Mouse (Mus musculus) right cerebral cortex, adult 18-20 months (tissue): Measurements from ENCODE around the gene Glyatl3.

Experiments
- DNase-seq: peaks from one replicate; pipeline ENCODE4 v3.0.0; 2022; ENCODE audit warnings: mixed read lengths

The Glyatl3 gene

GRCm38 (mm10) chr17:40914250-40914649, at the start of gene Glyatl3:
TSS of gene Glyatl3 (minus strand) at chr17:40914350.
- no peak for DNase-seq

- DNase-seq: no peak
Measured at GRCm38 (mm10) chr17:40948518-40948917, 34.4 kb upstream of the Glyatl3 start.

GRCm38 (mm10) chr17:40934420-40935231, 20.5 kb upstream of the Glyatl3 start, which contains the start of the genes Mut and Cenpq:
TSS of gene Mut (plus strand) at chr17:40934685.
TSS of gene Cenpq (minus strand) at chr17:40935047.
- peak; percentile 100 for DNase-seq

- no peak for DNase-seq
Measured at GRCm38 (mm10) chr17:40933985-40934384, 19.8 kb upstream of the Glyatl3 start.

- no peak for DNase-seq
Measured at GRCm38 (mm10) chr17:40915499-40915898, 1.3 kb upstream of the Glyatl3 start.

- DNase-seq: no peak
Measured at GRCm38 (mm10) chr17:40904721-40905154, 9.4 kb downstream of the Glyatl3 start.

DNA sequence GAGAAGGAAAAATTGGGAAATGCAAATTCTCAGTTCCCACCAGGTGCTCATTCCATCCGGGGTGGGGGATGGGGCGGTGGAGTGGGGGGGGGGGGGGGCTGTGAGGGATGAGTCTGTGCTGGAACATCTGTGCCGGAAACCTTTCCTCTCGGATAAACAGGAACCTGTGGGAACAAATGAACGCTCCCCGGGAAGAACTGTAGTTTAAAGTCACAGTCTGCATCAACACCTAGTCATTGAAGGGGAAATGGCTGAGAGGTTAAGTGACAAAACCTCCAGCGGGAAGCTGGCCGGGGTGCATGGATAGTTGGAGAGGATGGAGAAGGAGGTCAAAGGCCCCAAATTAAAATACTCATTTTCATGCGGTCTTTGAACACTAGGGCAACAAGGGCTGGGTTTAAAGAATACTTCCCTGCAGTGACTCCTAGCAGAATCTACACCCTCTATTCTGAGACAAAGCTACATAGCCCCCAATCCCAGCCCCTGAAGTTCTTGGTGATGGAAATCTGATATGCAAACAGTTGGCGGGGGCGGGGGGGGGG, 10.0 kb downstream of the Glyatl3 start:
- DNase-seq: no peak

GRCm38 (mm10) chr17:40903345-40903744, 10.8 kb downstream of the Glyatl3 start:
- DNase-seq: no peak

DNA sequence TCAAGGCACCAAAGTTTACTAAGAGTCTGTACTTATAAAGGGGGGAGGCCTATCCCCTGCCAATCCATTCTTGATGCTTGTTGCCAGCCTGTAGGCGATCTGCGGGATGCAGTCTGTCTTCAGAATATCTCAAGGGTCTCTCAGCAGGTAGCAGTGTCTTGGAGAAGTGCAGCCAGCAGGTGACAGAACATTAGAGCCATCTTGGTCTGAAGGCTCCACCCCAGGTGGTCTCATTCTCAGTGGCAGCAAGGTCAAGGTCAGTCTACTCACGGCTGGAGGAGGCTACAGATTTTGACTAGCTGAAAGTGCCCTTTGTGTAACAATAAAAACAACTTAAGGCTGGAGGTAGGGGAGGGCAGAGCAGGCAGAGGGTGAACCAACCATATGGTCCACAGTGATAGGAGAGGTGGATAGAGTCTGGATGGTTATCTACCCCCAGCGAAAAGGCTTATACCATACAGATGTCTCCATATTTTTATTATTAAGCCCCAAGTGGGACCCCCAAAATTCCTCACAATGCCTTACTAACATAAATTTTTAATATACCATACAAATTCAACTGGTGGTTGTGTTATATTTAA, 14.3 kb downstream of the Glyatl3 start:
- DNase-seq: no peak

DNA sequence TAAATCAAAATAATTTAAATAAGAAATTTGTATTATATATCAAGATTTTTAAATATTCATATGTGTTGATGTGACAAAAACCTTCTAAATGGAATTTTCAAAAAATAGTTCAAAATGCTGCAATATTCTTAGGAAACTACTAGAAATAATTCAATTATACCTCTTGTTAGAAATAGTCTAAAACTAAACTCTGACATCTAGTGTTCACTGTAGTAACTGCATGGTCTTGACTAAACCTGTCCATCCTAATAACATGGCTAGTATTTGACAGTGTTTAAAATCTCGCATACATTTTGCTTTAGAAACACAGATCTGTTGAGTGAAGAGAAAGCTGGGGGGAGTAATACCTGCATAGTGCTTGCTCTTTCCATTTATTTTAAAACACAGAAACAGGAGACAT, 17.3 kb downstream of the Glyatl3 start:
- no peak for DNase-seq

DNA sequence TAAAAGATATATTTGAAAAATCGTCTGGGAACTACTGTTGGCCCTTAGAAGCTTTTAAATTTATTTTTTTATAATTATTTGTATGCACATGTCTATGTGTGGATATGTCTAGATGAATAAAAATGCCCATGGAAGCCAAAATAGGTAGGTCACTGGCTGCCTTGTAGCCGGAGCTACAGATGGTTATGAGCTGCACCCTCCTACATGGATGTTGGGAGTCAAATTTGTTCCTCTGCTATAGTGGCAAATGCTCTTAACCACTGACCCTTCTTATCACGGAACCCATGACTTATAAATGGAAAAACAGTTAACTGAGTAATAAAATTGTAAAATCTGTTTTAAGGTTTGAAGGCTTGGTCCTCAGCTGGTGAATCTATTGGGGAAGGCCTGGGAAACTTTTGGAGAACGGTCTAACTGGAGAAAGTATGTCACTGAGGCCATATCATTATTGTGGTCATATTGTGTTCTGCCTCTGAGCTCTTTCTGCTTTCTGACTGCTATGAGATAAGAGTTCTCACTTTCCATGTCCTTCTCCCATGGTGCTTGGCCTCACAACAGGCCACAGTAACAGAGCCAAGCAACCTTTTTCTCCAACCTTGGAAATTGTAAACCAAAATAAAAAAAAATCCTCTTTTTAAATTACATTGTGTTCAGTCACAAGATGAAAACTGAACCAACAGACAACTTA, 26.2 kb downstream of the Glyatl3 start:
- DNase-seq: no peak

DNA sequence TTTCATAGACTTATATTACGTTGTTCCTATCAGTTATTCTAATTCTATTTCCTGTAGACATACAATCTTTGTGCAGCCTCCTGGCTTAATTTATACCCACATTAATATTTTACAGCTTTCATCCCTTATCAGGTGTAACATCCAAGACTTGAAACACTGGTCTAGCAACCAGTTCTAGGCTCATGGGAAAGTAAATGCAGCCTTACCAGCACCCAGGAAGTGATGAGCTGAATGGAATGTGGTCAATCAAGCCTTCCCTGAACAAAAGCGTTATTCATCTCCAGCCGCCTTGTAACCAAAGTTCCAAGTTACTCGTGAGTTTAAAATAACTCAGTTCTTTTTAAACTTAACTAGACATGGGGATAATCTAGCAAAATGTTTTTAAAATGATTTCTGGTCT, 29.0 kb downstream of the Glyatl3 start:
- DNase-seq: no peak

GRCm38 (mm10) chr17:40882172-40882571, 32.0 kb downstream of the Glyatl3 start:
- DNase-seq: no peak

GRCm38 (mm10) chr17:40879924-40880691, 34.0 kb downstream of the Glyatl3 start, which contains the start of gene 9130008F23Rik:
TSS of gene 9130008F23Rik (minus strand) at chr17:40880559.
- DNase-seq: no peak

GRCm38 (mm10) chr17:40879528-40879923, 34.6 kb downstream of the Glyatl3 start:
- DNase-seq: no peak

- DNase-seq: no peak
Measured at GRCm38 (mm10) chr17:40877741-40878140, 36.4 kb downstream of the Glyatl3 start.

GRCm38 (mm10) chr17:40875568-40875967, 38.6 kb downstream of the Glyatl3 start:
- no peak for DNase-seq

- DNase-seq: no peak
Measured at GRCm38 (mm10) chr17:40874701-40875100, 39.4 kb downstream of the Glyatl3 start.

- no peak for DNase-seq
Measured at GRCm38 (mm10) chr17:40873582-40874011, 40.6 kb downstream of the Glyatl3 start.

- no peak for DNase-seq
Measured at GRCm38 (mm10) chr17:40872626-40873025, 41.5 kb downstream of the Glyatl3 start.

GRCm38 (mm10) chr17:40868952-40869747, 45.0 kb downstream of the Glyatl3 start:
- DNase-seq: no peak

DNA sequence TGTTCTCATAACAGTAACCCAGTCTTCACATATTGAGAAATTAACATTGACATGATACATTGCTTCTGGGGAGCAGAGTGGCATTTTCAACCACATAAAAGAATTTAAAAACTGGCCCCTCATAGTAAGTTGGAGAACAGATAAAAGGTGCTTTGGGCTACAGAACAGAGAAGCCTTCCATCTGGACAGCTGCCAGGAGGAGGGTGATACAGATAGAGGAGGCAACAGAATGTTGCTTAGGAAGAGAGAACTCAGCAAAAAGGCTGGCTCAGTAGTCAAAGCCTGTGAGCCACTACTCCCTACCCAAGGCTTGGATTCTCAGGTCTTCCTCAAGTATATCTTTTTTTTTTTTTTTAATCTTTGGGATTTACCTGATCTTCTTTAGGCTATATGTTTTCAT, 59.1 kb downstream of the Glyatl3 start:
- DNase-seq: no peak
